Mouse (Mus musculus) bone marrow, adult 2 months (tissue): ENCODE measurements at regions not wholly inside any gene's neighbourhood (a gene's known extent, or its start where the extent isn't known, plus 50 kb on each side); places are given as distances from the start of the nearest gene placed in this dataset.

Experiments used
- H3K27ac ChIP-seq: fragments of 200-500 bp; 2 replicates; pipeline ENCODE4 v1.5.1; 2012; ENCODE audit warnings: low read depth, mild to moderate bottlenecking, control low read depth, inconsistent platforms, low read length; ENCODE audit not compliant: control insufficient read depth, poor library complexity, insufficient read depth
- H3K4me1 ChIP-seq: fragments of 200-500 bp; 2 replicates; pipeline ENCODE4 v1.6.1; 2011; ENCODE audit warnings: low read length; ENCODE audit not compliant: control insufficient read depth, insufficient read depth
- H3K4me3 ChIP-seq: fragments of 200-500 bp; replicated peaks from 2 replicates; pipeline ENCODE3; 2011; ENCODE audit warnings: mild to moderate bottlenecking, low read depth, low read length, control low read depth; ENCODE audit not compliant: control insufficient read depth
- CTCF ChIP-seq: fragments of 200-500 bp; IDR thresholded peaks from 2 replicates; pipeline ENCODE4 v1.5.1; 2011; ENCODE audit warnings: low read length, control low read depth; ENCODE audit not compliant: control insufficient read depth, insufficient read depth
- POLR2A ChIP-seq: fragments of 200-500 bp; IDR thresholded peaks from 2 replicates; pipeline ENCODE4 v1.6.1; 2011; ENCODE audit warnings: low read depth, mild to moderate bottlenecking, control low read depth, low read length, borderline replicate concordance; ENCODE audit not compliant: control insufficient read depth
- WGBS: fragments of 180-500 bp; shearing (Covaris S2); methylation state at CpG from one replicate; pipeline ENCODE4 v1.1.7; 2018; 5-methylcytosine and 5-hydroxymethylcytosine counted together

DNA sequence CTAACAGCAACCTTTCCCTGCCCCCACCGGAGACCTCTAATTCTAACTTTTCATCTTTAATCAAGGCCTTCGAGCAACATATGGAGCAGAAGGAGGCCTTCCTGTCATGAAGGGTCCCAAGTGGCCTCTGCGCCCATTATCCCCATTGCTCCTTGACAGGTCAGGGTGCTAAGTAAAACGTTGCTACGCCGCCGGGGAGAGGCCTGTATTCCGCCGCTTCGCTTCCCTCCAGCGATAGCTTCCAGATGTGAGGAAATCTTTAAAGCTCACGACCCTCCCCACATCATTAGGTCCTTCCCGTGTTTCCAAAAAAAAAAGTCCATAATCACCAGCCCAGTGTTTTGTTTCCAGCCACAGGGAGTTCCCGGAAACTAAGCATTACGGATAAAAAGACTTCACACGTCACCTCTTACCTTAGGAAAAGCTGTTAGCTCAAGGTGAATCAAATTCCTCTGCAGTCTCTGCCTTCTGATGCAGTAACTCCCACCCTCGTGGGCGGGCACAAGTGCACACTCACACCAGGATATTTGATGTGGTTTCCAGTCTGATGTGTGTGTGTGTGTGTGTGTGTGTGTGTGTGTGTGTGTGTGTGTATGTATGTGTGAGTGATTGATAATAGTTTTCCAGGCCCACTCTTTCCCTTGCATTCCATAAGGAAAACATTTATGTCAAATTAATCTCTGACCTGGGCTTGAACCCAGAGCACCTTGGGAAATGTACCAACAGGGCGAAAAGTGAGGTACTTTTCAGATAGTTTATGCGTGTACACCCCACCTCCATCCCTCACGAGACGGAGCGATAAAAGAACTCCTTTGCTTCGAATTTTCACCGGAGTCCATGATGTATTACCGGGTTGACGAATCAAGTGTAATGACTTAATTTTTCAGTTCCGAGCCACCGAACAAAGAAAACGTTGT is 107.5 kb downstream of the Gm45692 start:
- H3K4me3 ChIP-seq = no peak overlapping the region
- TF ChIP-seq CTCF (no peak), POLR2A (no peak)
- no peak overlapping the region for H3K27ac ChIP-seq
- H3K4me1 ChIP-seq = no peaks in the 10 kb centered on the region
- 75% methylated on average over 30 of the region's 30 CpGs for WGBS

GRCm38 (mm10) chr8:26227529-26227895 is 108.2 kb downstream of the Gm45692 start:
- 70% methylated on average over 5 of the region's 5 CpGs for WGBS
- TF ChIP-seq CTCF = no peak
- TF ChIP-seq POLR2A = no peak
- no peak overlapping the region for H3K27ac ChIP-seq
- no peaks in the 10 kb centered on the region for H3K4me1 ChIP-seq
- no peak overlapping the region for H3K4me3 ChIP-seq

- Histone ChIP-seq H3K27ac (no peak overlapping the region), H3K4me1 (no peaks in the 10 kb centered on the region), H3K4me3 (no peak overlapping the region)
- WGBS = 87% methylated on average over 8 of the region's 8 CpGs
- TF ChIP-seq POLR2A = no peak
- TF ChIP-seq CTCF = no peak
Measured at GRCm38 (mm10) chr8:26229548-26229947, 110.2 kb downstream of the Gm45692 start.

GRCm38 (mm10) chr8:26239075-26239474 is 119.7 kb downstream of the Gm45692 start:
- WGBS = 80% methylated on average over 2 of the region's 2 CpGs
- no peak overlapping the region for H3K27ac ChIP-seq
- TF ChIP-seq CTCF (no peak), POLR2A (no peak)
- peaks cover 1% of the 10 kb centered on the region; the same call in 1 of the 2 replicates for H3K4me1 ChIP-seq
- no peak overlapping the region for H3K4me3 ChIP-seq

GRCm38 (mm10) chr8:26239604-26240003 is 120.3 kb downstream of the Gm45692 start:
- WGBS = 4% methylated on average over 4 of the region's 4 CpGs
- H3K4me3 ChIP-seq = no peak overlapping the region
- H3K27ac ChIP-seq = no peak overlapping the region
- peaks cover 1% of the 10 kb centered on the region; the same call in 1 of the 2 replicates for H3K4me1 ChIP-seq
- TF ChIP-seq POLR2A (no peak), CTCF (no peak)

- Histone ChIP-seq H3K4me3 (no peak overlapping the region), H3K4me1 (peaks cover 1% of the 10 kb centered on the region; the same call in 1 of the 2 replicates), H3K27ac (no peak overlapping the region)
- WGBS = 70% methylated on average over 4 of the region's 4 CpGs
- TF ChIP-seq CTCF (no peak), POLR2A (no peak)
Measured at GRCm38 (mm10) chr8:26243743-26244142, 124.4 kb downstream of the Gm45692 start.

DNA sequence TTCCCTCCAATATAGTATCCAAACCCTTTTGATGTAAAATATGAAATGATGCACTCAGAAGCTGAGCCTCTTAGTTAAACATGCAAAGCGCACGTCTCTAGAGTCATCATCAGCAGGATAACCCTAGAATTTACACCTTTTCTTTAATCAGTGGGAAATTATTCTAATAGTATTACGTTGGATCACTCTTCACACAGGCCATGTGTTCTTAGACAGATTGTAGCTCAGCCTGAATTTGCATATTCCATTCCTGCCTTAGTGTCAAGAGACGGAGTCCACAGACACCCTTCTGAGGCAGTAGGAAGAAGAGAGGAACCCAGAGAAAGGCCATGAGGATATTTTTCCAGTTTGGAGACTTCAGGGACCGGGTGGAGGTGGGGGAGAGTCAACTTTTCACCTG is 125.0 kb downstream of the Gm45692 start:
- TF ChIP-seq POLR2A = no peak
- no peak for TF ChIP-seq CTCF
- peaks cover 1% of the 10 kb centered on the region; the same call in 1 of the 2 replicates for H3K4me1 ChIP-seq
- no peak overlapping the region for H3K4me3 ChIP-seq
- 84% methylated on average over 5 of the region's 5 CpGs for WGBS
- no peak overlapping the region for H3K27ac ChIP-seq

DNA sequence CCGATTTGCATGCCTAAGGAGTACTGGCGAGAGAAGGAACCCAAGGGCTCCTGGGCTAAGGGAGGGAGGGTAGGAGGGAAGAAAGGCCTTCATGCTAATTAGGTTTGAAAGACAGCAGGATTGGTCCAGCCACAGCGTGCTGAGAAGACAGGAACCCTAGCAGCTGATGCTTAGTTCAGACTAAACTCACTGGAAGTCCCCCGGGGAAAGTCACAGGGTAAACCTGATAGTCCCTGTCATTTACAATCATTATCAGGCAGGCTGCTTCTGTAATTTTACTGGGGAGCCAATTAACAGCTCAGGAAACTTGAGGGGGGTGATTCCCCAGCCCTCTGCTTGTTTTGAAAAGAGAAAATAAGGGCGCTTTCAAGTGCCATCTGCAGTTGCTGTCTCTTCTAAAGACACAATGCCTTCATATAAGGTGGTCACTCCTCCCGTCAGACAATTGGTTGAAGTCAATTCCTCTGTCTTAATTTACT is 135.9 kb downstream of the Gm45692 start:
- no peak for TF ChIP-seq POLR2A
- no peak for TF ChIP-seq CTCF
- H3K4me1 ChIP-seq = no peaks in the 10 kb centered on the region
- 45% methylated on average over 6 of the region's 6 CpGs for WGBS

DNA sequence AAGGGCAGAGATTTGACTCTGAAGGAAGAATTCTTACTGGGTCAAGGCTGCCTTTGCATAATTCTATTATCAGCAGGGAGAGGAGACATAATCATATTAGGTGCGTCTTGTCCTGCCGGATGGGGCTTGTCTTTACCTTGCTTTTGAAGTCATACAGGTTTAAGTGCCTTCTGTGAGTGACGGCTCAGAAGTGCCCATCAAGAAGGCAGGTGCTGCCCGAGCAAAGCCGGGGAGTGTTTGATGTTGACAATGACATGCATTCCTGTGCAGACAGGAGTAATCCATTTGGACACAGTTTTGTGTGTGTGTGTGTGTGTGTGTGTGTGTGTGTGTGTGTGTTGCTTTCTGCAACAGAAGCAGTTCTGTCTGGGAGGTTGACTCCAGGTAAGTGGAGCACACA is 141.0 kb downstream of the Gm45692 start:
- WGBS = 62% methylated on average over 5 of the region's 5 CpGs
- H3K27ac ChIP-seq = no peak overlapping the region
- TF ChIP-seq CTCF (no peak), POLR2A (no peak)
- no peaks in the 10 kb centered on the region; the same call in 1 of the 2 replicates for H3K4me1 ChIP-seq
- H3K4me3 ChIP-seq = no peak overlapping the region

More for the DNA sequence above, 135.9 kb downstream of the Gm45692 start:
- H3K4me3 ChIP-seq = no peak overlapping the region
- no peak overlapping the region for H3K27ac ChIP-seq
